Mouse (Mus musculus): ENCODE results near the gene Sae1. TPM values are rescaled to one million over a fixed set of nuclear protein-coding genes. Genes with fewer than 3 reads are reported as not detected.

The Sae1 gene
- polyA plus RNA-seq, 1 experiment from 2014 or later = 365 TPM

DNA sequence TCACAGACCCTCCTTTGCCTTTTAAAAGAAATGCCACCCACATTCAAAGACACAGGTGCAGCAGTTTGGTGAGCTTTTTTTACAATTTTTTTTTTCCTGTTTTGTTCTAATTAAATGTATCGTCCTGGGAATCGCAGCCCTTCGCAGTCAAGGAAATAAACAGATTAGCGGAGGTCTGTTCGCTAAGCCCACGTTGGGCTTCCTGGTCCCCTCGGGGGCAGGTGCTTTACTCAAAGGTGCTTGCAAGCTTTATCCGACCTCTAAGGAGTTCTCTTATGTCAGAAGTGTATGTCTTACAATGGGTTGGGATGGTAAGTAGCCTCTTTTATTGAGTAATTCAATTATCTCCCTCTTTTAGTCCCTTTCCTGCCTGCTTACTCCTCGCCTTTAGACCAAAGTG lies 14.8 kb upstream of the Sae1 start:
- Histone ChIP-seq H3K9me3 (ENCODE audit: low read depth, low read length) (no peaks in the 10 kb centered on the region), H3K4me3 (ENCODE audit: low read depth, low read length) (peak overlapping the region; percentile 57), H3K27me3 (ENCODE audit: insufficient read depth, low read length) (no peaks in the 10 kb centered on the region), H3K9ac (peak overlapping the region; percentile 100), H3K27ac (ENCODE audit: low read depth) (peak overlapping the region; percentile 100), H3K4me2 (peak overlapping the region; percentile 99), H3K36me3 (ENCODE audit: insufficient read depth) (peaks cover 8% of the 10 kb centered on the region; the same call in 1 of the 2 replicates), H3K4me1 (ENCODE audit: insufficient read depth) (peaks cover 31% of the 10 kb centered on the region)
- WGBS = 1% methylated on average over 9 of the region's 9 CpGs
- TF ChIP-seq CTCF (IDR thresholded peaks at IDR 0.05; ENCODE audit: low read depth) = no peak
- ATAC-seq (ENCODE audit: insufficient read depth) (no peak), DNase-seq (peak; percentile 38)

DNA sequence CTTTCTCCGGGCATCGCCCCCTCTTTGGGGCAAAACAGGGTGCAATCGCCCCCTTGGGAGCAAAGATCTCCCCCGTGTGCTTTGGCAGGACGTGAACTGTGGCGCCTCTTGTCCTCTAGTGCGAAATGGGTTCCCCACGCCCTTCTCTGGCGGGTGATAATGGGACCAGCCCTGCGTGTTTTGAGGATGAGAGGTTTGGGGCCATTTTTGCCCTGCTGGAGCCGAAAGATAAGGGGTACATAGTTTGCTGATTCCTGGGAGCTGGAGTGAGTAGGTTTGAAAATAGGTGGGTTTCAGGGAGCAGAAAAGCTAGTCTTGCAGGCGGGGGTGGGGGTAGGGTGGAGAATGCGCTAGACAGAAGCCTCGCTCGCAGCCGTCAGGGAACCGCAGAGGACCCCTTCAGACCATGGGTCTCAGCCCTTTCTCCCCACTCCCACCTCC lies 14.4 kb upstream of the Sae1 start:
- no peak for ATAC-seq (ENCODE audit: insufficient read depth)
- peak overlapping the region; percentile 100 for H3K9ac ChIP-seq
- H3K4me1 ChIP-seq (ENCODE audit: insufficient read depth) = peaks cover 31% of the 10 kb centered on the region
- TF ChIP-seq CTCF (IDR thresholded peaks at IDR 0.05; ENCODE audit: low read depth) = no peak
- DNase-seq = peak; percentile 47
- peaks cover 7% of the 10 kb centered on the region; the same call in 1 of the 2 replicates for H3K36me3 ChIP-seq (ENCODE audit: insufficient read depth)
- peak overlapping the region; percentile 99 for H3K4me2 ChIP-seq
- no peaks in the 10 kb centered on the region for H3K27me3 ChIP-seq (ENCODE audit: insufficient read depth, low read length)
- H3K4me3 ChIP-seq (ENCODE audit: low read depth, low read length) = peak overlapping the region; percentile 57
- peak overlapping the region; percentile 100 for H3K27ac ChIP-seq (ENCODE audit: low read depth)
- under 1% methylated on average over 17 of the region's 17 CpGs for WGBS
- no peaks in the 10 kb centered on the region for H3K9me3 ChIP-seq (ENCODE audit: low read depth, low read length)

DNA sequence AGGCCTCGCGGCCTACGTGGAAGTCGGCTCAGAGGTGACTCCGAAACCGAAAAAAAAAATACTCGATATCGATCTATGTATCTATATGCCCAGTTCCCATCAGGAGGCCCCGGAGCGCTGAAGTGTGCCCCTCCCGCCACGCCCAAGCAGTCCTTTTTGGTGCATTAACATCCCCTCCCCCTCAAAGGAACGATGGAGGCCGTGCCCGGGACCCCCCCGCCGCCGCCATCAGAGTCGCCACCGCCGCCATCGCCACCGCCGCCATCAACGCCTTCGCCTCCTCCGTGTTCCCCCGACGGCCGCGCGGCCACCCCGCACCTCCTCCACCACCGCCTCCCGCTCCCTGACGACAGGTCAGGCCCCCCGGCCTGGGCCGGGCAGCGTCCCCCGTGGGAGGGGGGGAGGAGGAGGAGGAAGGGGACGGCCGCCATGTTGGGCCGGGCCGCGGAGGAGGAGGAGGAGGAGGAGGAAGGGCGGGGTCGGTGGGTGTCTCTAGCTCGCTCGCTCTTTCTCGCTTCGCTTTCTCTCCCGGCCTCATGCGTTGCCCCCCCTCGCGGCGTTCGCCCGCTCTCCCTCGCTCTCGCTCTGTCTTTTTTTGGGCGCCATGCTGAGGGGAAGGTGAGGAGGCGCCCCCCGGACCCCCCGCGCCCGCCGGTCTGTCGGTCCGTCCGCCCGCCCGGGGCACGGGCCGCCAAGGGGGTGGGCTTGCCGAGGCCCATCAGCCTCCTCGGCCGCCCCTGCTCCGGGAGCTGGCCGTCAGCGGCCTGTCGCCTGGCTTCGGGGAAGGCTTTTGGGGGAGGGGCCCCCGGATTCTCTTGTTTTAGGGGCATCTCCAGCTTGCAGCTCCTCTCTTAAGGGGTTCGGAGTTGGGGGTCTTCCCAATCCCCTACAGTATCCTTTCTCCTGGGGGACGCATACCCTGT lies 13.3 kb upstream of the Sae1 start, which contains the start of gene Zc3h4:
TSS of gene Zc3h4 (plus strand) at position 222 of the 923 bp plus-strand sequence.
- Histone ChIP-seq H3K9me3 (ENCODE audit: low read depth, low read length) (no peaks in the 10 kb centered on the region), H3K9ac (peak within 1 kb of the TSS; percentile 100), H3K4me1 (ENCODE audit: insufficient read depth) (peaks cover 27% of the 10 kb centered on the region), H3K27ac (ENCODE audit: low read depth) (peak within 1 kb of the TSS; percentile 100), H3K36me3 (ENCODE audit: insufficient read depth) (0 out of 2 replicates have a peak, but pooled peaks cover 6% of the 10 kb centered on the region), H3K4me3 (ENCODE audit: low read depth, low read length) (peak within 1 kb of the TSS; percentile 57), H3K4me2 (peak within 1 kb of the TSS; percentile 99), H3K27me3 (ENCODE audit: insufficient read depth, low read length) (no peaks in the 10 kb centered on the region)
- WGBS = under 1% methylated on average over 68 of the region's 85 CpGs
- TF ChIP-seq CTCF (IDR thresholded peaks at IDR 0.05; ENCODE audit: low read depth) = 0 out of 2 replicates have a peak, but pooled peaks have one; percentile 10
- DNase-seq (peak; percentile 94), ATAC-seq (ENCODE audit: insufficient read depth) (peak; percentile 31)

DNA sequence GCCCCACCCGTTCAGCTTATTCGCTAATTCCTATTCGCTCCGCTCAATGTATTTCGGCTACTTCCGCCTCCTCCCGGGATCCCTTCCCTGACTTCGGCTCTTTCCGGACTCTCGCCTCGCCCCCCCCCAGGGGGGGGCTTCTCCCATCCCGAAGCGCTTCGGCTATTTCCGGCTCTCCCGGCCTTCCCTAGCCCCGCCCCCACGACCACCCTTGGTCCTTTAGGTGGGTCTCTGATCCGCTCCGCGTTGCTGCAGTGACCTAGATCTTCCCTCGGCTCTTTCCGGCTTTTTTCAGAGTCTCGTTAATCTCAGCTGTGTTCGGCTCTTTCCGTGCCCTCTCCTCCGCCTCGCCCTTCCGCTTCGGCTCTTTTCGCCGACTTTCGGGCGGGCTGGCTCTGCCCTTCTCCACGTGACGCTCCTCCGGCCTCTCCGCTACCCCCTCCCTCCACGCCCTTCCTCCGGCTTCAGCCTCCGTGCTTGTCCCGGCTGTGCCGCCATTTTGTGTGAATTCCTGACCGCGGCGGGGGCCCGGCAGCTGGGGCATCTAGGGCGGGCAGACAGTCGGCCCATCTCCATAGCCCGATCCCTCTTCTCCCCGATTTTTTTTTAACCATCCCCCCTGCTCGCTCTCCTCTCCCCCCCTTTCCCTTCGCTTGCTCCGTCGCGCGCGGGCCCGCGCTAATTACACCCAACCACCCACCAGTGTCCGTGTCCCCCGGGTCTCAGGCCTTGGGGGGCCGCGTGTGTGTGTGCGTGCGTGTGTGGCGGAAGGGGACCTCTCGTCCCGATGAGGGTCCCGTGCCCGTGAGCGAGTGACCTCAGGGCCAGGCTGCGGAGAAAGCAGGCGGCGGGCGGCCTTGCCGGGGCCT lies 12.4 kb upstream of the Sae1 start:
- Histone ChIP-seq H3K4me3 (ENCODE audit: low read depth, low read length) (peak overlapping the region; percentile 57), H3K27me3 (ENCODE audit: insufficient read depth, low read length) (no peaks in the 10 kb centered on the region), H3K36me3 (ENCODE audit: insufficient read depth) (0 out of 2 replicates have a peak, but pooled peaks cover 6% of the 10 kb centered on the region), H3K4me1 (ENCODE audit: insufficient read depth) (peaks cover 19% of the 10 kb centered on the region), H3K4me2 (peak overlapping the region; percentile 99), H3K9ac (peak overlapping the region; percentile 100), H3K27ac (ENCODE audit: low read depth) (peak overlapping the region; percentile 100), H3K9me3 (ENCODE audit: low read depth, low read length) (no peaks in the 10 kb centered on the region)
- ATAC-seq (ENCODE audit: insufficient read depth) = peak; percentile 93
- WGBS = under 1% methylated on average over 77 of the region's 77 CpGs
- no peak for TF ChIP-seq CTCF (IDR thresholded peaks at IDR 0.05; ENCODE audit: low read depth)
- peak; percentile 99 for DNase-seq

DNA sequence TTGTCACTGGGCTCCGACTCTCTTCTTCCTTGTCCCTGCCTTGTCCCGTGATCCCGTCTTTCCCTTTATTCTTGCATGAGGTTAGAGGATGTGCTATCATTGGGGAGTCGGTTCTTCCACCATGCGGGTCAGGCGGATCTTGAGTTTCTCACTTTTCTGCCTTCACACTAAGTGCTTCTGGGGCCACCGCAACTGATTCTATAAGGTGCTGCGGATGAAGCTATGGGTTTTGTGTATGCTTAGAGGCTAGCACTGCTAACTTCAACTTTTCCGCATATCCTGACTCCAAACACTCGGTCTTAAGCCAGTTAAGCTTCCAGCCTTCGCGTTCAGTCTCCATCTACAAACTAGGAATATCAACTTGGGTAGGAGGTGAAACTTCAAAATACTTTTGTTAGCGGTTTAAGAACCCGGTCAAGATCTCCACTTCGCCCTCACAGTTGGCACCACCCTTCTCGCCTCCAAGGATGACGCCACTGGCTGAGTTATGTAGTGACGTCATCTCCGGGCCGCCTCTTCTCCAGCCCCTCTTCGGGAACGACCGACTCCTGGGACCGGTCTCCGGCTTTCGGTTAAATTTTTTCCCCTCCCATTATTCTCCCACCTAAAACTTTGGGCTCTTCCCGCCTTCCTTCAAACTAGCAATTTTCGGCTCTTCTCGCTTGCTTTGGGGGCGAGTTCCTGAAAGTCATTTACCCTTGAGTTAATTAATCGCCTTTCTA lies 11.7 kb upstream of the Sae1 start:
- H3K9ac ChIP-seq = peak overlapping the region; percentile 100
- no peaks in the 10 kb centered on the region for H3K27me3 ChIP-seq (ENCODE audit: insufficient read depth, low read length)
- H3K27ac ChIP-seq (ENCODE audit: low read depth) = peak overlapping the region; percentile 100
- no peak for TF ChIP-seq CTCF (IDR thresholded peaks at IDR 0.05; ENCODE audit: low read depth)
- H3K9me3 ChIP-seq (ENCODE audit: low read depth, low read length) = no peaks in the 10 kb centered on the region
- peak overlapping the region; percentile 57 for H3K4me3 ChIP-seq (ENCODE audit: low read depth, low read length)
- peak overlapping the region; percentile 99 for H3K4me2 ChIP-seq
- H3K36me3 ChIP-seq (ENCODE audit: insufficient read depth) = 0 out of 2 replicates have a peak, but pooled peaks cover 6% of the 10 kb centered on the region
- under 1% methylated on average over 31 of the region's 31 CpGs for WGBS
- peak; percentile 77 for ATAC-seq (ENCODE audit: insufficient read depth)
- peaks cover 11% of the 10 kb centered on the region for H3K4me1 ChIP-seq (ENCODE audit: insufficient read depth)
- peak; percentile 98 for DNase-seq

DNA sequence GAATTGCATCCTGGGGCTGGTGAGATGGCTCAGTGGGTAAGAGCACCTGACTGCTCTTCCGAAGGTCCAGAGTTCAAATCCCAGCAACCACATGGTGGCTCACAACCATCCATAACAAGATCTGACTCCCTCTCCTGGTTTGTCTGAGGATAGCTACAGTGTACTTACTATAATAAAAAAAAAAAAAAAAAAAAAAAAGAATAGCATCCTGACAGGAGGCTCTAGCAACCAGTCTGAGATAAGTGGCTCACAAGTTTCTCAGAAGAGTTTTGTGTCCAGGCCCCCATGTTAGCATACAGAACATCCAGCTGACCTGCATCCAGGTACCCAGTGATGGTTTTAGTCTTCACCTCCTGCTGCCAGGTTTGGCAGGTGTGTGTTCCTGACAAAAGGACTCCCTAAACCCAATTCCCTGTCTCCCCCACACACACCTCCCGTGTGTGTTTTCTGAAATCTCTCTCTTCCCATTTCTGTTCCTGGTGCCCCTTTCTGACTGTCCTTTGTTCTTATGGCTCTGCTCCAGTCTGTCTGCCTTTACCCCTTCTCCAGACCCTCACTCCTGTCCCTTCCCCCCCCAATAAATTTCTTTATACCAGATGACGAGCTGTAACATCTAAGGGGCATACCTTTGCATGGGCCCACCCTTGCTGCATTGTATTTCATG lies 10.9 kb upstream of the Sae1 start:
- DNase-seq (no peak), ATAC-seq (ENCODE audit: insufficient read depth) (no peak)
- H3K4me2 ChIP-seq = peak overlapping the region; percentile 99
- 47% methylated on average over 3 of the region's 3 CpGs for WGBS
- no peaks in the 10 kb centered on the region for H3K27me3 ChIP-seq (ENCODE audit: insufficient read depth, low read length)
- H3K4me3 ChIP-seq (ENCODE audit: low read depth, low read length) = peak overlapping the region; percentile 57
- H3K4me1 ChIP-seq (ENCODE audit: insufficient read depth) = peaks cover 7% of the 10 kb centered on the region
- TF ChIP-seq CTCF (IDR thresholded peaks at IDR 0.05; ENCODE audit: low read depth) = no peak
- peak overlapping the region; percentile 100 for H3K27ac ChIP-seq (ENCODE audit: low read depth)
- H3K9me3 ChIP-seq (ENCODE audit: low read depth, low read length) = no peaks in the 10 kb centered on the region
- H3K36me3 ChIP-seq (ENCODE audit: insufficient read depth) = 0 out of 2 replicates have a peak, but pooled peaks cover 2% of the 10 kb centered on the region
- H3K9ac ChIP-seq = peak overlapping the region; percentile 100
